Mouse (Mus musculus) frontal cortex, postnatal 36 days (tissue): ENCODE data around the gene Krtap16-1.

Experiments used
- DNase-seq, 2 experiments: peaks; one replicate each; pipeline ENCODE4 v3.0.0; 2022; ENCODE audit warnings: low spot score in 2 of 2

Krtap16-1 gene

GRCm38 (mm10) chr11:99964213-99964612, 22.2 kb downstream of the Krtap16-1 start:
- no peak for DNase-seq

- no peak for DNase-seq
Measured at GRCm38 (mm10) chr11:99948175-99948574, 38.2 kb downstream of the Krtap16-1 start, which contains the start of gene Krtap9-5. Krtap9-5 (plus strand) TSS chr11:99948475.

GRCm38 (mm10) chr11:99937751-99938264, 48.6 kb downstream of the Krtap16-1 start:
- DNase-seq = no peak

GRCm38 (mm10) chr11:99935991-99936390, 50.4 kb downstream of the Krtap16-1 start, which contains the start of gene Krtap31-2:
Krtap31-2 (plus strand) TSS chr11:99936291.
- DNase-seq = no peak
